Mouse (Mus musculus) myocyte (in vitro differentiated cells): Measurements from ENCODE around the gene Ehmt2. TPM values are rescaled to one million over a fixed set of nuclear protein-coding genes. Genes with fewer than 3 reads are reported as not detected.

Source experiments
- H3K27me3 ChIP-seq: one replicate; pipeline ENCODE4 v1.6.1; 2011; ENCODE audit not compliant: control insufficient read depth, insufficient read depth, insufficient read length
- H3K36me3 ChIP-seq: one replicate; pipeline ENCODE4 v1.6.1; 2011; ENCODE audit not compliant: control insufficient read depth, insufficient read depth
- H3K4me2 ChIP-seq: one replicate; pipeline ENCODE4 v1.6.1; 2011; ENCODE audit warnings: low read depth, control low read depth
- H3K4me3 ChIP-seq: one replicate; pipeline ENCODE4 v1.5.1; 2011; ENCODE audit warnings: mild to moderate bottlenecking, control low read depth, moderate library complexity
- H3K79me2 ChIP-seq: one replicate; pipeline ENCODE4 v1.6.1; 2011; ENCODE audit not compliant: control insufficient read depth, insufficient read depth
- H3ac ChIP-seq: one replicate; pipeline ENCODE4 v1.6.1; 2011; ENCODE audit not compliant: control insufficient read depth, insufficient read length
- CEBPB ChIP-seq: IDR thresholded peaks from 2 replicates; pipeline ENCODE4 v1.6.1; 2011; ENCODE audit warnings: mild to moderate bottlenecking, moderate library complexity; ENCODE audit not compliant: poor library complexity, insufficient read depth, severe bottlenecking
- E2F4 ChIP-seq: IDR thresholded peaks from one replicate; pipeline ENCODE4 v1.6.1; 2011; ENCODE audit warnings: mild to moderate bottlenecking, control low read depth, moderate library complexity; ENCODE audit not compliant: insufficient read depth
- MAX ChIP-seq: IDR thresholded peaks from one replicate; pipeline ENCODE4 v1.6.1; 2011; ENCODE audit warnings: low read depth, mild to moderate bottlenecking, control low read depth
- MYOD1 ChIP-seq, 3 experiments: IDR thresholded peaks; one replicate each; pipeline ENCODE4 v1.6.1; 2011; ENCODE audit warnings: control low read depth in 2 of 3, low read depth in 2 of 3, mild to moderate bottlenecking in 2 of 3, moderate library complexity in 1 of 3; ENCODE audit not compliant: insufficient read length in 2 of 3, control insufficient read depth in 1 of 3
- MYOG ChIP-seq, 3 experiments: IDR thresholded peaks; one replicate each; pipeline ENCODE4 v1.6.1; 2011; ENCODE audit warnings: control low read depth in 2 of 3, low read depth in 2 of 3, mild to moderate bottlenecking in 2 of 3; ENCODE audit not compliant: insufficient read length in 2 of 3, control insufficient read depth in 1 of 3, insufficient read depth in 1 of 3
- POLR2A ChIP-seq: IDR thresholded peaks from one replicate; pipeline ENCODE4 v1.6.1; 2011; ENCODE audit warnings: low read depth, mild to moderate bottlenecking, control low read depth, moderate library complexity; ENCODE audit not compliant: insufficient read length
- POLR2AphosphoS2 ChIP-seq: IDR thresholded peaks from one replicate; pipeline ENCODE4 v1.6.1; 2011; ENCODE audit warnings: low read depth, control low read depth; ENCODE audit not compliant: insufficient read length
- REST ChIP-seq: IDR thresholded peaks from one replicate; pipeline ENCODE4 v1.6.1; 2011; ENCODE audit warnings: mild to moderate bottlenecking, control low read depth, moderate library complexity; ENCODE audit not compliant: insufficient read depth, insufficient read length
- SRF ChIP-seq: IDR thresholded peaks from one replicate; pipeline ENCODE4 v1.6.1; 2011; ENCODE audit warnings: low read depth; ENCODE audit not compliant: control insufficient read depth, insufficient read length
- TCF12 ChIP-seq: IDR thresholded peaks from one replicate; pipeline ENCODE4 v1.6.1; 2011; ENCODE audit warnings: mild to moderate bottlenecking, control low read depth; ENCODE audit not compliant: poor library complexity, insufficient read depth, severe bottlenecking
- TCF3 ChIP-seq: IDR thresholded peaks from one replicate; pipeline ENCODE4 v1.6.1; 2011; ENCODE audit warnings: low read depth, control low read depth; ENCODE audit not compliant: insufficient read length
- USF1 ChIP-seq: IDR thresholded peaks from one replicate; pipeline ENCODE4 v1.6.1; 2011; ENCODE audit warnings: low read depth, mild to moderate bottlenecking, control low read depth, moderate library complexity
- polyA plus RNA-seq: library from polyadenylated mRNA; unstranded; fragments of >200 nt; fragmentation: generic; extraction: Trizol; gene quantifications from one replicate; pipeline ENCODE4 v1.2.1, GENCODE M21; 2012; ENCODE audit warnings: missing spikeins

Gene Ehmt2
- polyA plus RNA-seq, 1 experiment = 94.5 TPM

GRCm38 (mm10) chr17:34865981-34866380 is 32.3 kb upstream of the Ehmt2 start:
- H3K36me3 ChIP-seq = no peaks in the 10 kb centered on the region
- no peak overlapping the region for H3ac ChIP-seq
- H3K4me3 ChIP-seq = no peak overlapping the region
- peaks cover 29% of the 10 kb centered on the region for H3K27me3 ChIP-seq
- no peaks in the 10 kb centered on the region for H3K79me2 ChIP-seq
- H3K4me2 ChIP-seq = no peak overlapping the region
- TF ChIP-seq SRF (no peak), MYOG (IDR thresholded peaks at IDR 0.05; ENCODE audit: control insufficient read depth in 1 of 3, insufficient read depth in 1 of 3, insufficient read length in 2 of 3, low read depth in 2 of 3) (no peak), REST (no peak), USF1 (no peak), E2F4 (no peak), POLR2A (no peak), TCF12 (no peak), MYOD1 (IDR thresholded peaks at IDR 0.05; ENCODE audit: control insufficient read depth in 1 of 3, insufficient read length in 2 of 3, low read depth in 2 of 3) (no peak), TCF3 (no peak), MAX (no peak), CEBPB (no peak), POLR2AphosphoS2 (no peak)

DNA sequence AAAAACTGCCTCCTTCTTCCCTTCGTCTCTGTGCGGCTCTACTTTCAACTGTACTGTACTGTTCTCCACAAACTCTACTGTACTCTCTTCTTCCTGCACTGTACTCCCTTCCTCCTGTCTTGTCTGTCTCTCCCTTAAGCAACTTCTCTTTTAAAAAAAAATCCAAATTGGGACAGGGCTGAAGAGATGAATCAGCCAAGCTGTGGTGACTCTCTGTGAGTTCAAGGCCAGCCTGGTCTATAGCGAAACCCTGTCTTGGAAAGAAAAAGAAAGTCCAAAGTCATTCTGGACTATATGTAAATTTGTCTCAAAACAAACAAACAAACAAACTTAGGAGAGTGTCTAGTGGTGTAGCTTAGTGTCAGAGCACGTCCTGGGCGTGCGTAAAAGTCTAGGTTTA is 23.9 kb upstream of the Ehmt2 start:
- no peaks in the 10 kb centered on the region for H3K79me2 ChIP-seq
- H3K4me2 ChIP-seq = no peak overlapping the region
- TF ChIP-seq E2F4 (no peak), MAX (no peak), USF1 (no peak), TCF3 (no peak), MYOG (IDR thresholded peaks at IDR 0.05; ENCODE audit: control insufficient read depth in 1 of 3, insufficient read depth in 1 of 3, insufficient read length in 2 of 3, low read depth in 2 of 3) (no peak), MYOD1 (IDR thresholded peaks at IDR 0.05; ENCODE audit: control insufficient read depth in 1 of 3, insufficient read length in 2 of 3, low read depth in 2 of 3) (no peak), REST (no peak), TCF12 (no peak)

GRCm38 (mm10) chr17:34879336-34879879 is 18.9 kb upstream of the Ehmt2 start, which contains the start of gene Zbtb12:
Gene Zbtb12, plus strand, starts transcription at chr17:34879483.
- Histone ChIP-seq H3K4me3 (no peak within 1 kb of the TSS), H3K27me3 (no peaks in the 10 kb centered on the region), H3ac (no peak within 1 kb of the TSS), H3K4me2 (no peak within 1 kb of the TSS), H3K79me2 (no peaks in the 10 kb centered on the region), H3K36me3 (no peaks in the 10 kb centered on the region)
- TF ChIP-seq MYOG (IDR thresholded peaks at IDR 0.05; ENCODE audit: control insufficient read depth in 1 of 3, insufficient read depth in 1 of 3, insufficient read length in 2 of 3, low read depth in 2 of 3) (no peak), TCF12 (no peak), TCF3 (no peak), POLR2AphosphoS2 (no peak), CEBPB (no peak), MYOD1 (IDR thresholded peaks at IDR 0.05; ENCODE audit: control insufficient read depth in 1 of 3, insufficient read length in 2 of 3, low read depth in 2 of 3) (no peak), MAX (no peak)

More for the DNA sequence above, 23.9 kb upstream of the Ehmt2 start:
- Histone ChIP-seq H3K27me3 (no peaks in the 10 kb centered on the region), H3K4me3 (no peak overlapping the region), H3K36me3 (no peaks in the 10 kb centered on the region), H3ac (no peak overlapping the region)

GRCm38 (mm10) chr17:34881166-34881565 is 17.1 kb upstream of the Ehmt2 start:
- Histone ChIP-seq H3K36me3 (no peaks in the 10 kb centered on the region), H3K4me2 (no peak overlapping the region), H3K27me3 (no peaks in the 10 kb centered on the region), H3ac (no peak overlapping the region), H3K79me2 (no peaks in the 10 kb centered on the region), H3K4me3 (no peak overlapping the region)
- TF ChIP-seq MYOD1 (IDR thresholded peaks at IDR 0.05; ENCODE audit: control insufficient read depth in 1 of 3, insufficient read length in 2 of 3, low read depth in 2 of 3) (no peak), POLR2A (no peak), E2F4 (no peak), SRF (no peak), USF1 (no peak), REST (no peak), MYOG (IDR thresholded peaks at IDR 0.05; ENCODE audit: control insufficient read depth in 1 of 3, insufficient read depth in 1 of 3, insufficient read length in 2 of 3, low read depth in 2 of 3) (no peak), CEBPB (no peak), POLR2AphosphoS2 (no peak), MAX (no peak), TCF12 (no peak), TCF3 (no peak)

DNA sequence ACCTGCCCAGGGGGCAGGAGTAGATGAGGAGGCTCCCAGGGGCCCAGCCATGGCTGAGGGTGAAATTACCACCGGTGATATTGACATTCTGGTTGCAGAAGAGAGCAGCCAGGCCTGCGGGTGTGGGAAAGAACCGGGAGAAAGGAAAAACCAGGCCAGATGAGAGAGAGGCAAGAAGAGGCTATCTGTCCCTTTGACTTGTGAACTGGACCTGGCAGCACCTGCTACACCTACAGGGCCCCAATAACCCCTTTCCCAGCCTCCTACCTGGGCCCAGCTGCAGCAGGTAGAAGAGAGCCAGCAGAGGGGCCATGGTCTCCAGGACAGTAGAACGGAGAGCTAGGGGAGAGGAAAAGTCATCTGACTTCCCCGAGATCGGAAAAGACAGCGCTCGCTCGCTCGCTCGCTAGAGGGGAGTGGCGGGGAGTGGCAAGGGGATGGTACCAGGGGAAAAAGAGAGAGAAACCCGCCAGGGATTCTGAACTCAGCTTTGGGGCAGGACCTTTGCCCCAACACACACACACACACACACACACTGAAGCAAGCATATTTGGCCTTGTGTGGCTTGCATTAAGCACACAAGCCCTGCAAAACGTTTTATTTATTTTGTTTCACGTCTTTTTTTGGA is 16.5 kb upstream of the Ehmt2 start, which contains the start of gene Gm20547:
Gene Gm20547 (minus strand): TSS at position 360 of the 628 bp plus-strand sequence.
- H3K4me3 ChIP-seq = no peak within 1 kb of the TSS
- no peak for TF ChIP-seq TCF3
- no peak for TF ChIP-seq E2F4
- TF ChIP-seq TCF12 = no peak
- no peak for TF ChIP-seq POLR2A
- TF ChIP-seq MYOD1 (IDR thresholded peaks at IDR 0.05; ENCODE audit: control insufficient read depth in 1 of 3, insufficient read length in 2 of 3, low read depth in 2 of 3) = no peak
- no peak for TF ChIP-seq CEBPB
- no peak within 1 kb of the TSS for H3ac ChIP-seq
- H3K79me2 ChIP-seq = no peaks in the 10 kb centered on the region
- no peaks in the 10 kb centered on the region for H3K36me3 ChIP-seq
- no peak within 1 kb of the TSS for H3K4me2 ChIP-seq
- no peaks in the 10 kb centered on the region for H3K27me3 ChIP-seq
